Mouse (Mus musculus): ENCODE measurements at regions not wholly inside any gene's neighbourhood (a gene's known extent, or its start where the extent isn't known, plus 50 kb on each side); places are given as distances from the start of the nearest gene placed in this dataset.

GRCm38 (mm10) chr12:27538210-27538609 is 195.8 kb upstream of the Sox11 start:
- H3K79me2 ChIP-seq (ENCODE audit: control insufficient read depth, insufficient read depth, low read length, poor library complexity): no peaks in the 10 kb centered on the region
- H3K9ac ChIP-seq (ENCODE audit: control insufficient read depth, low read depth, low read length, poor library complexity, severe bottlenecking): no peak overlapping the region
- no peak overlapping the region for H3K4me3 ChIP-seq (ENCODE audit: control insufficient read depth in 1 of 2, insufficient read depth in 1 of 2, low read depth in 2 of 2, low read length in 2 of 2)
- DNase-seq (ENCODE audit: low read depth, low spot score): no peak
- no peaks in the 10 kb centered on the region for H3K9me3 ChIP-seq (replicated peaks; ENCODE audit: insufficient read depth, low read length)
- H3K27ac ChIP-seq (ENCODE audit: control insufficient read depth, low read depth, low read length): no peak overlapping the region
- H3K4me1 ChIP-seq (ENCODE audit: control insufficient read depth in 1 of 2, insufficient read depth in 2 of 2, low read length in 2 of 2): no peaks in the 10 kb centered on the region
- no peaks in the 10 kb centered on the region for H3K27me3 ChIP-seq (ENCODE audit: control insufficient read depth in 1 of 2, insufficient read depth in 2 of 2, low read length in 2 of 2)
- TF ChIP-seq BHLHE40 (IDR thresholded peaks at IDR 0.05; ENCODE audit: borderline replicate concordance, low read depth, low read length): no peak
- no peak for TF ChIP-seq GATA1 (IDR thresholded peaks at IDR 0.05; ENCODE audit: low read depth, low read length)
- TF ChIP-seq CHD1 (IDR thresholded peaks at IDR 0.05; ENCODE audit: low read depth, low read length): no peak
- H3K36me3 ChIP-seq (ENCODE audit: control insufficient read depth in 1 of 2, insufficient read depth in 2 of 2, low read length in 2 of 2): no peaks in the 10 kb centered on the region

- Histone ChIP-seq H3K79me2 (ENCODE audit: control insufficient read depth, insufficient read depth, low read length, poor library complexity) (no peaks in the 10 kb centered on the region), H3K36me3 (ENCODE audit: control insufficient read depth in 1 of 2, insufficient read depth in 2 of 2, low read length in 2 of 2) (no peaks in the 10 kb centered on the region), H3K27me3 (ENCODE audit: control insufficient read depth in 1 of 2, insufficient read depth in 2 of 2, low read length in 2 of 2) (no peaks in the 10 kb centered on the region), H3K4me3 (ENCODE audit: control insufficient read depth in 1 of 2, insufficient read depth in 1 of 2, low read depth in 2 of 2, low read length in 2 of 2) (no peak overlapping the region), H3K9ac (ENCODE audit: control insufficient read depth, low read depth, low read length, poor library complexity, severe bottlenecking) (no peak overlapping the region), H3K9me3 (replicated peaks; ENCODE audit: insufficient read depth, low read length) (no peaks in the 10 kb centered on the region), H3K27ac (ENCODE audit: control insufficient read depth, low read depth, low read length) (no peak overlapping the region), H3K4me1 (ENCODE audit: control insufficient read depth in 1 of 2, insufficient read depth in 2 of 2, low read length in 2 of 2) (no peaks in the 10 kb centered on the region)
- TF ChIP-seq POLR2AphosphoS5 (IDR thresholded peaks at IDR 0.05; ENCODE audit: borderline replicate concordance, low read depth, low read length): no peak
- TF ChIP-seq JUND (IDR thresholded peaks at IDR 0.05; ENCODE audit: low read depth, low read length): no peak
- no peak for TF ChIP-seq ELF1 (IDR thresholded peaks at IDR 0.05; ENCODE audit: low read depth, low read length)
- TF ChIP-seq MYB (IDR thresholded peaks at IDR 0.05; ENCODE audit: low read depth, low read length): no peak
- TF ChIP-seq RAD21 (IDR thresholded peaks at IDR 0.05; ENCODE audit: low read depth, low read length): no peak
- TF ChIP-seq GATA1 (IDR thresholded peaks at IDR 0.05; ENCODE audit: low read depth, low read length): no peak
- no peak for TF ChIP-seq CHD2 (IDR thresholded peaks at IDR 0.05; ENCODE audit: low read length)
- TF ChIP-seq TBP (IDR thresholded peaks at IDR 0.05; ENCODE audit: low read depth, low read length): no peak
- no peak for TF ChIP-seq KAT2A (conservative IDR thresholded peaks at IDR 0.05; ENCODE audit: low read depth, low read length)
- TF ChIP-seq SIN3A (IDR thresholded peaks at IDR 0.05; ENCODE audit: low read length): no peak
- no peak for DNase-seq (ENCODE audit: low read depth, low spot score)
Measured at GRCm38 (mm10) chr12:27537507-27537906, 195.1 kb upstream of the Sox11 start.

- no peaks in the 10 kb centered on the region for H3K36me3 ChIP-seq (ENCODE audit: control insufficient read depth in 1 of 2, insufficient read depth in 2 of 2, low read length in 2 of 2)
- H3K79me2 ChIP-seq (ENCODE audit: control insufficient read depth, insufficient read depth, low read length, poor library complexity): no peaks in the 10 kb centered on the region
- no peaks in the 10 kb centered on the region for H3K9me3 ChIP-seq (replicated peaks; ENCODE audit: insufficient read depth, low read length)
- no peak for DNase-seq (ENCODE audit: low read depth, low spot score)
- no peaks in the 10 kb centered on the region for H3K4me1 ChIP-seq (ENCODE audit: control insufficient read depth in 1 of 2, insufficient read depth in 2 of 2, low read length in 2 of 2)
- TF ChIP-seq MAFK (IDR thresholded peaks at IDR 0.05; ENCODE audit: borderline replicate concordance, low read depth, low read length) (no peak), ZNF384 (IDR thresholded peaks at IDR 0.05; ENCODE audit: low read depth, low read length) (no peak), NELFE (IDR thresholded peaks at IDR 0.05; ENCODE audit: low read depth, low read length) (no peak), KAT2A (conservative IDR thresholded peaks at IDR 0.05; ENCODE audit: low read depth, low read length) (no peak), POLR2A (IDR thresholded peaks at IDR 0.05; ENCODE audit: control insufficient read depth in 1 of 2, insufficient read depth in 1 of 2, low read depth in 1 of 2, low read length in 2 of 2, poor library complexity in 1 of 2) (no peak), ZMIZ1 (IDR thresholded peaks at IDR 0.05; ENCODE audit: low read depth, low read length) (no peak), TBP (IDR thresholded peaks at IDR 0.05; ENCODE audit: low read depth, low read length) (no peak), ELF1 (IDR thresholded peaks at IDR 0.05; ENCODE audit: low read depth, low read length) (no peak), USF2 (IDR thresholded peaks at IDR 0.05; ENCODE audit: borderline replicate concordance in 1 of 2, insufficient read depth in 1 of 2, low read depth in 1 of 2, low read length in 2 of 2) (no peak), ZC3H11A (IDR thresholded peaks at IDR 0.05; ENCODE audit: low read depth, low read length) (no peak), GATA1 (IDR thresholded peaks at IDR 0.05; ENCODE audit: low read depth, low read length) (no peak)
- H3K4me3 ChIP-seq (ENCODE audit: control insufficient read depth in 1 of 2, insufficient read depth in 1 of 2, low read depth in 2 of 2, low read length in 2 of 2): no peak overlapping the region
- no peak overlapping the region for H3K9ac ChIP-seq (ENCODE audit: control insufficient read depth, low read depth, low read length, poor library complexity, severe bottlenecking)
- H3K27ac ChIP-seq (ENCODE audit: control insufficient read depth, low read depth, low read length): no peak overlapping the region
- H3K27me3 ChIP-seq (ENCODE audit: control insufficient read depth in 1 of 2, insufficient read depth in 2 of 2, low read length in 2 of 2): no peaks in the 10 kb centered on the region
Measured at GRCm38 (mm10) chr12:27537017-27537416, 194.6 kb upstream of the Sox11 start.

All from MEL (cell line).